Comparison of ENCODE assay signal across 12 mouse cellular contexts in genomic region chr7:101329606-101330005, GRCm38 (mm10). TPM values are rescaled to one million over a fixed set of nuclear protein-coding genes. Genes with fewer than 3 reads are reported as not detected.
A peak's percentile ranks its signal among the peaks of the same experiment; 100 is the strongest.
DNase-seq lines count a peak whose midpoint lies in the region; ATAC-seq lines count a peak whose summit lies in the region.
"Had no signal": no experiment of that assay in that cellular context is flagged by ENCODE, and none has a peak within 500 bp of the region (broad histone marks: within the 10 kb centered on the region; RNA-seq: fewer than 3 reads in every experiment).

No protein-coding gene starts in this region.

- H3K27ac ChIP-seq in embryonic facial prominence, embryonic 13.5 days = no peak overlapping the region
- H3K27ac ChIP-seq in embryonic facial prominence, embryonic 10.5 days (replicated peaks) = no peak overlapping the region; the same call in 1 of the 2 replicates
- peak overlapping the region; percentile 33 for H3K27ac ChIP-seq in hindbrain, embryonic 15.5 days (replicated peaks)
- H3K27ac ChIP-seq in hindbrain, embryonic 10.5 days = no peak overlapping the region
- peak overlapping the region; percentile 52; the same call in 1 of the 2 replicates for H3K27ac ChIP-seq in midbrain, embryonic 14.5 days (replicated peaks; ENCODE audit: low read depth, low read length)
- H3K27ac ChIP-seq in midbrain, embryonic 11.5 days (ENCODE audit: low read depth, low read length) = no peak overlapping the region
- H3K27ac ChIP-seq: limb, embryonic 13.5 days had no signal

- WGBS in embryonic facial prominence, embryonic 13.5 days = 82% methylated on average over 4 of the region's 4 CpGs
- WGBS in embryonic facial prominence, embryonic 10.5 days = 74% methylated on average over 4 of the region's 4 CpGs
- WGBS in hindbrain, embryonic 15.5 days = 83% methylated on average over 4 of the region's 4 CpGs
- WGBS in hindbrain, embryonic 10.5 days = 77% methylated on average over 4 of the region's 4 CpGs
- WGBS in midbrain, embryonic 14.5 days = 73% methylated on average over 4 of the region's 4 CpGs
- WGBS in midbrain, embryonic 11.5 days = 86% methylated on average over 4 of the region's 4 CpGs

- no peaks in the 10 kb centered on the region; the same call in 1 of the 2 replicates for H3K36me3 ChIP-seq in embryonic facial prominence, embryonic 13.5 days
- no peaks in the 10 kb centered on the region for H3K36me3 ChIP-seq in embryonic facial prominence, embryonic 10.5 days (replicated peaks)
- no peaks in the 10 kb centered on the region for H3K36me3 ChIP-seq in hindbrain, embryonic 15.5 days
- no peaks in the 10 kb centered on the region for H3K36me3 ChIP-seq in hindbrain, embryonic 10.5 days
- H3K36me3 ChIP-seq in midbrain, embryonic 14.5 days (ENCODE audit: control insufficient read depth, insufficient read depth, low read length) = no peaks in the 10 kb centered on the region
- H3K36me3 ChIP-seq in midbrain, embryonic 11.5 days (ENCODE audit: control insufficient read depth, insufficient read depth, low read length) = no peaks in the 10 kb centered on the region

- H3K4me1 ChIP-seq in embryonic facial prominence, embryonic 13.5 days = 0 out of 2 replicates have a peak, but pooled peaks cover 7% of the 10 kb centered on the region
- peaks cover 25% of the 10 kb centered on the region for H3K4me1 ChIP-seq in embryonic facial prominence, embryonic 10.5 days
- peaks cover 22% of the 10 kb centered on the region for H3K4me1 ChIP-seq in hindbrain, embryonic 15.5 days (replicated peaks)
- H3K4me1 ChIP-seq in hindbrain, embryonic 10.5 days (replicated peaks) = peaks cover 26% of the 10 kb centered on the region; the same call in 1 of the 2 replicates
- H3K4me1 ChIP-seq in midbrain, embryonic 14.5 days (ENCODE audit: control insufficient read depth, insufficient read depth, low read length) = 0 out of 2 replicates have a peak, but pooled peaks cover 5% of the 10 kb centered on the region
- H3K4me1 ChIP-seq in midbrain, embryonic 11.5 days (ENCODE audit: control insufficient read depth, insufficient read depth, low read length) = no peaks in the 10 kb centered on the region

- H3K4me3 ChIP-seq in embryonic facial prominence, embryonic 13.5 days = no peak overlapping the region
- no peak overlapping the region for H3K4me3 ChIP-seq in embryonic facial prominence, embryonic 10.5 days
- no peak overlapping the region for H3K4me3 ChIP-seq in hindbrain, embryonic 15.5 days
- no peak overlapping the region for H3K4me3 ChIP-seq in hindbrain, embryonic 10.5 days
- H3K4me3 ChIP-seq in midbrain, embryonic 14.5 days (replicated peaks; ENCODE audit: low read depth, low read length) = no peak overlapping the region
- no peak overlapping the region for H3K4me3 ChIP-seq in midbrain, embryonic 11.5 days (ENCODE audit: low read depth, low read length)
- H3K4me3 ChIP-seq: limb, embryonic 13.5 days had no signal

- H3K27me3 ChIP-seq in embryonic facial prominence, embryonic 13.5 days = no peaks in the 10 kb centered on the region
- H3K27me3 ChIP-seq in embryonic facial prominence, embryonic 10.5 days (replicated peaks; ENCODE audit: low read depth, poor library complexity, severe bottlenecking) = 0 out of 2 replicates have a peak, but pooled peaks cover 3% of the 10 kb centered on the region
- no peaks in the 10 kb centered on the region for H3K27me3 ChIP-seq in hindbrain, embryonic 15.5 days
- H3K27me3 ChIP-seq in hindbrain, embryonic 10.5 days (ENCODE audit: insufficient read depth, poor library complexity, severe bottlenecking) = peaks cover 4% of the 10 kb centered on the region; the same call in 1 of the 2 replicates
- H3K27me3 ChIP-seq in midbrain, embryonic 14.5 days (ENCODE audit: control insufficient read depth, insufficient read depth, low read length) = no peaks in the 10 kb centered on the region
- H3K27me3 ChIP-seq in midbrain, embryonic 11.5 days (ENCODE audit: control insufficient read depth, insufficient read depth, low read length) = no peaks in the 10 kb centered on the region
- H3K27me3 ChIP-seq: limb, embryonic 13.5 days had no signal

- H3K9me3 ChIP-seq in embryonic facial prominence, embryonic 13.5 days = no peaks in the 10 kb centered on the region
- no peaks in the 10 kb centered on the region for H3K9me3 ChIP-seq in embryonic facial prominence, embryonic 10.5 days
- H3K9me3 ChIP-seq in hindbrain, embryonic 15.5 days = no peaks in the 10 kb centered on the region
- no peaks in the 10 kb centered on the region for H3K9me3 ChIP-seq in hindbrain, embryonic 10.5 days
- H3K9me3 ChIP-seq in midbrain, embryonic 14.5 days (ENCODE audit: control insufficient read depth, low read length) = no peaks in the 10 kb centered on the region
- no peaks in the 10 kb centered on the region for H3K9me3 ChIP-seq in midbrain, embryonic 11.5 days (ENCODE audit: control insufficient read depth, low read length)
- H3K9me3 ChIP-seq: limb, embryonic 13.5 days had no signal

- no peak overlapping the region for H3K4me2 ChIP-seq in embryonic facial prominence, embryonic 13.5 days
- no peak overlapping the region for H3K4me2 ChIP-seq in hindbrain, embryonic 15.5 days
- H3K4me2 ChIP-seq in midbrain, embryonic 14.5 days (ENCODE audit: low read length) = no peak overlapping the region
- no peak overlapping the region for H3K4me2 ChIP-seq in midbrain, embryonic 11.5 days
- H3K4me2 ChIP-seq: limb, embryonic 13.5 days; lung, embryonic 14.5 days had no signal

- 0 out of 2 replicates have a peak overlapping the region, but pooled peaks have one; percentile 40 for H3K9ac ChIP-seq in embryonic facial prominence, embryonic 13.5 days
- H3K9ac ChIP-seq in hindbrain, embryonic 15.5 days = no peak overlapping the region
- no peak overlapping the region for H3K9ac ChIP-seq in midbrain, embryonic 14.5 days (replicated peaks; ENCODE audit: low read length)
- no peak overlapping the region for H3K9ac ChIP-seq in midbrain, embryonic 11.5 days (ENCODE audit: low read length)
- H3K9ac ChIP-seq: lung, embryonic 14.5 days had no signal

- no peak for ATAC-seq in embryonic facial prominence, embryonic 13.5 days (ENCODE audit: insufficient number of reproducible peaks, insufficient read depth, low FRiP score, low TSS enrichment, low read depth)
- ATAC-seq in hindbrain, embryonic 15.5 days (ENCODE audit: low FRiP score, low read depth) = no peak
- ATAC-seq in midbrain, embryonic 14.5 days (ENCODE audit: low FRiP score, low TSS enrichment) = no peak
- ATAC-seq in midbrain, embryonic 11.5 days (ENCODE audit: low FRiP score) = no peak
- ATAC-seq in activated CD4-positive, CD25-positive, alpha-beta regulatory T cell, adult 4 months = no peak

- DNase-seq in embryonic facial prominence, embryonic 10.5 days (ENCODE audit: low spot score) = no peak
- no peak for DNase-seq in hindbrain, embryonic 10.5 days (ENCODE audit: low spot score)
- DNase-seq in midbrain, embryonic 14.5 days = no peak
- DNase-seq in midbrain, embryonic 11.5 days (ENCODE audit: low spot score, missing footprints) = no peak
- no peak for DNase-seq in ovary, postnatal 14 days (ENCODE audit: low spot score)
- DNase-seq: gastrocnemius, postnatal 25 days; lung, embryonic 14.5 days; thymus, postnatal 4 days had no signal

RNA-seq across cellular contexts. Expression of gene Stard10, which starts 12.7 kb away (rescaled TPM):
- 22.7 and 26.3 TPM in 2 replicates for polyA plus RNA-seq in embryonic facial prominence, embryonic 13.5 days (2015; fragmentation: Nextera tagmentation; extraction: Ambion mirVana)
- 12.3 and 15.4 TPM in 2 replicates for polyA plus RNA-seq in embryonic facial prominence, embryonic 10.5 days (2016; fragmentation: Nextera tagmentation; extraction: Ambion mirVana)
- polyA plus RNA-seq in hindbrain, embryonic 15.5 days (2015; fragmentation: Nextera tagmentation; extraction: Ambion mirVana) = 10.8 and 11.8 TPM in 2 replicates
- polyA plus RNA-seq in hindbrain, embryonic 10.5 days (2016; fragmentation: Nextera tagmentation; extraction: Ambion mirVana) = 9.8 and 10.4 TPM in 2 replicates
- polyA plus RNA-seq in midbrain, embryonic 14.5 days (2014; fragmentation: Nextera tagmentation; extraction: Ambion mirVana) = 8.8 and 8.9 TPM in 2 replicates
- 5.3 and 5.7 TPM in 2 replicates for polyA plus RNA-seq in midbrain, embryonic 11.5 days (2014; fragmentation: Nextera tagmentation; extraction: Ambion mirVana)
- 1 to 10 TPM; 2.5 to 2.9 TPM for polyA plus RNA-seq in activated CD4-positive, CD25-positive, alpha-beta regulatory T cell, adult 4 months (2017; shearing (Covaris generic))

RNA-seq across cellular contexts. Expression of gene Arap1, which starts 18.3 kb away (rescaled TPM):
- 41.4 and 46.5 TPM in 2 replicates for polyA plus RNA-seq in embryonic facial prominence, embryonic 13.5 days (2015; fragmentation: Nextera tagmentation; extraction: Ambion mirVana)
- 15.4 and 17.4 TPM in 2 replicates for polyA plus RNA-seq in embryonic facial prominence, embryonic 10.5 days (2016; fragmentation: Nextera tagmentation; extraction: Ambion mirVana)
- 10.6 and 11.0 TPM in 2 replicates for polyA plus RNA-seq in hindbrain, embryonic 15.5 days (2015; fragmentation: Nextera tagmentation; extraction: Ambion mirVana)
- 14.7 and 19.2 TPM in 2 replicates for polyA plus RNA-seq in hindbrain, embryonic 10.5 days (2016; fragmentation: Nextera tagmentation; extraction: Ambion mirVana)
- polyA plus RNA-seq in midbrain, embryonic 14.5 days (2014; fragmentation: Nextera tagmentation; extraction: Ambion mirVana) = 2.0 and 8.7 TPM in 2 replicates
- polyA plus RNA-seq in midbrain, embryonic 11.5 days (2014; fragmentation: Nextera tagmentation; extraction: Ambion mirVana) = 10.8 and 11.2 TPM in 2 replicates
- polyA plus RNA-seq in activated CD4-positive, CD25-positive, alpha-beta regulatory T cell, adult 4 months (2017; shearing (Covaris generic)) = 10 to 100 TPM; 27.1 to 51.2 TPM

RNA-seq across cellular contexts. Expression of gene Atg16l2, which starts 27.6 kb away (rescaled TPM):
- polyA plus RNA-seq in embryonic facial prominence, embryonic 13.5 days (2015; fragmentation: Nextera tagmentation; extraction: Ambion mirVana) = 15.7 and 17.9 TPM in 2 replicates
- 13.1 and 15.1 TPM in 2 replicates for polyA plus RNA-seq in embryonic facial prominence, embryonic 10.5 days (2016; fragmentation: Nextera tagmentation; extraction: Ambion mirVana)
- 27.4 and 31.1 TPM in 2 replicates for polyA plus RNA-seq in hindbrain, embryonic 15.5 days (2015; fragmentation: Nextera tagmentation; extraction: Ambion mirVana)
- 13.8 and 20.1 TPM in 2 replicates for polyA plus RNA-seq in hindbrain, embryonic 10.5 days (2016; fragmentation: Nextera tagmentation; extraction: Ambion mirVana)
- 17.6 and 20.6 TPM in 2 replicates for polyA plus RNA-seq in midbrain, embryonic 14.5 days (2014; fragmentation: Nextera tagmentation; extraction: Ambion mirVana)
- polyA plus RNA-seq in midbrain, embryonic 11.5 days (2014; fragmentation: Nextera tagmentation; extraction: Ambion mirVana) = 8.5 and 14.8 TPM in 2 replicates
- 10 to 100 TPM; 38.2 to 56.7 TPM for polyA plus RNA-seq in activated CD4-positive, CD25-positive, alpha-beta regulatory T cell, adult 4 months (2017; shearing (Covaris generic))

Comparison
In these comparisons a context has a peak if more than half of its experiments do, and no peak if none do; other contexts are left out.
1. H3K27ac ChIP-seq: peak in hindbrain, embryonic 15.5 days (single experiment) and midbrain, embryonic 14.5 days (single experiment); none in embryonic facial prominence, embryonic 13.5 days (single experiment), embryonic facial prominence, embryonic 10.5 days (single experiment), hindbrain, embryonic 10.5 days (single experiment) and midbrain, embryonic 11.5 days (single experiment).